Mouse (Mus musculus): Measurements from ENCODE around the gene Cbx4.

- TF ChIP-seq POLR2A (IDR thresholded peaks at IDR 0.05; ENCODE audit: borderline replicate concordance, control insufficient read depth, low read depth, low read length) = no peak
- no peak for TF ChIP-seq CTCF (IDR thresholded peaks at IDR 0.05; ENCODE audit: control insufficient read depth, insufficient read depth, low read length)
Observed at GRCm38 (mm10) chr11:119055571-119056131, 30.4 kb downstream of the Cbx4 start.
